Mouse (Mus musculus): ENCODE results near the gene Zfp346. TPM values are rescaled to one million over a fixed set of nuclear protein-coding genes. Genes with fewer than 3 reads are reported as not detected.
"Not testable (repeated sequence)": the region's sequence is repeated elsewhere in the genome, so short reads cannot be mapped to it uniquely, and the experiment has no call there.

Zfp346 gene
- polyA plus RNA-seq, 1 experiment, result 64.0 TPM

DNA sequence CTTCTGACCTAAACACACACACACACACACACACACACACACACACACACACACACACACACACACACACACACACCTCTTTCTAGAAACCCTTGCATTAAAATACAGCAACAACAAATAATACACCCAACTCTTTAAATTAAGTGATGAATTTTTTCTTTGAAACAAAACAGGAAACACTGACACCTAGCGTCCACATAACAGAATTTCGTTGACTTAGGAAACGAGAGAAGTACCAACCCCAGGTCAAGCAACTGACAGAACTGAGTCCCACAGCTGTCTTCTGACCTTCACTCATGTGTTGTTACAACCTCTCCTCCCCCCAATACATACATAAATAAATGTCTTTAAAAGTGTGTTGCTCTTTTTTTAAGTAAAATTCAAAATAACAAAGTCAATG is 33.8 kb upstream of the Zfp346 start:
- TF ChIP-seq MAX (IDR thresholded peaks at IDR 0.05; ENCODE audit: low read depth), result no peak
- no peak for TF ChIP-seq USF1 (IDR thresholded peaks at IDR 0.05; ENCODE audit: low read depth)
- no peak for TF ChIP-seq TCF3 (IDR thresholded peaks at IDR 0.05; ENCODE audit: insufficient read length, low read depth)
- no peak for TF ChIP-seq SRF (IDR thresholded peaks at IDR 0.05; ENCODE audit: control insufficient read depth, insufficient read length, low read depth)
- no peak for TF ChIP-seq MYOD1 (IDR thresholded peaks at IDR 0.05; ENCODE audit: control insufficient read depth in 1 of 3, insufficient read length in 2 of 3, low read depth in 2 of 3)
- no peak for TF ChIP-seq POLR2AphosphoS2 (IDR thresholded peaks at IDR 0.05; ENCODE audit: insufficient read length, low read depth)
- no peak for TF ChIP-seq POLR2A (IDR thresholded peaks at IDR 0.05; ENCODE audit: insufficient read length, low read depth)
- no peak for TF ChIP-seq REST (IDR thresholded peaks at IDR 0.05; ENCODE audit: insufficient read depth, insufficient read length)
- no peak for TF ChIP-seq MYOG (IDR thresholded peaks at IDR 0.05; ENCODE audit: control insufficient read depth in 1 of 3, insufficient read depth in 1 of 3, insufficient read length in 2 of 3, low read depth in 2 of 3)
- no peak for TF ChIP-seq TCF12 (IDR thresholded peaks at IDR 0.05; ENCODE audit: insufficient read depth, poor library complexity, severe bottlenecking)
- TF ChIP-seq E2F4 (IDR thresholded peaks at IDR 0.05; ENCODE audit: insufficient read depth), result no peak
- no peak for TF ChIP-seq CEBPB (IDR thresholded peaks at IDR 0.05; ENCODE audit: insufficient read depth, poor library complexity, severe bottlenecking)
- Histone ChIP-seq H3K79me2 (ENCODE audit: control insufficient read depth, insufficient read depth) (no peaks in the 10 kb centered on the region), H3K27me3 (ENCODE audit: control insufficient read depth, insufficient read depth, insufficient read length) (no peaks in the 10 kb centered on the region), H3K4me3 (no peak overlapping the region), H3K4me2 (ENCODE audit: low read depth) (no peak overlapping the region), H3K36me3 (ENCODE audit: control insufficient read depth, insufficient read depth) (peaks cover 37% of the 10 kb centered on the region), H3ac (ENCODE audit: control insufficient read depth, insufficient read length) (no peak overlapping the region)

- Histone ChIP-seq H3K79me2 (ENCODE audit: control insufficient read depth, insufficient read depth) (no peaks in the 10 kb centered on the region), H3K4me3 (no peak overlapping the region), H3K4me2 (ENCODE audit: low read depth) (no peak overlapping the region), H3K27me3 (ENCODE audit: control insufficient read depth, insufficient read depth, insufficient read length) (no peaks in the 10 kb centered on the region), H3ac (ENCODE audit: control insufficient read depth, insufficient read length) (no peak overlapping the region), H3K36me3 (ENCODE audit: control insufficient read depth, insufficient read depth) (peaks cover 42% of the 10 kb centered on the region)
- no peak for TF ChIP-seq CEBPB (IDR thresholded peaks at IDR 0.05; ENCODE audit: insufficient read depth, poor library complexity, severe bottlenecking)
- no peak for TF ChIP-seq MAX (IDR thresholded peaks at IDR 0.05; ENCODE audit: low read depth)
- TF ChIP-seq REST (IDR thresholded peaks at IDR 0.05; ENCODE audit: insufficient read depth, insufficient read length), result no peak
- no peak for TF ChIP-seq TCF3 (IDR thresholded peaks at IDR 0.05; ENCODE audit: insufficient read length, low read depth)
- TF ChIP-seq POLR2A (IDR thresholded peaks at IDR 0.05; ENCODE audit: insufficient read length, low read depth), result no peak
- no peak for TF ChIP-seq USF1 (IDR thresholded peaks at IDR 0.05; ENCODE audit: low read depth)
- TF ChIP-seq TCF12 (IDR thresholded peaks at IDR 0.05; ENCODE audit: insufficient read depth, poor library complexity, severe bottlenecking), result no peak
These were observed 29.5 kb upstream of the Zfp346 start for GRCm38 (mm10) chr13:55075597-55075996.

GRCm38 (mm10) chr13:55092588-55092987 is 12.5 kb upstream of the Zfp346 start:
- TF ChIP-seq REST (IDR thresholded peaks at IDR 0.05; ENCODE audit: insufficient read depth, insufficient read length), result no peak
- no peak for TF ChIP-seq MAX (IDR thresholded peaks at IDR 0.05; ENCODE audit: low read depth)
- no peak for TF ChIP-seq MYOG (IDR thresholded peaks at IDR 0.05; ENCODE audit: control insufficient read depth in 1 of 3, insufficient read depth in 1 of 3, insufficient read length in 2 of 3, low read depth in 2 of 3)
- no peak for TF ChIP-seq SRF (IDR thresholded peaks at IDR 0.05; ENCODE audit: control insufficient read depth, insufficient read length, low read depth)
- TF ChIP-seq E2F4 (IDR thresholded peaks at IDR 0.05; ENCODE audit: insufficient read depth), result no peak
- no peak for TF ChIP-seq USF1 (IDR thresholded peaks at IDR 0.05; ENCODE audit: low read depth)
- TF ChIP-seq POLR2A (IDR thresholded peaks at IDR 0.05; ENCODE audit: insufficient read length, low read depth), result no peak
- TF ChIP-seq MYOD1 (IDR thresholded peaks at IDR 0.05; ENCODE audit: control insufficient read depth in 1 of 3, insufficient read length in 2 of 3, low read depth in 2 of 3), result no peak
- no peak for TF ChIP-seq POLR2AphosphoS2 (IDR thresholded peaks at IDR 0.05; ENCODE audit: insufficient read length, low read depth)
- TF ChIP-seq TCF12 (IDR thresholded peaks at IDR 0.05; ENCODE audit: insufficient read depth, poor library complexity, severe bottlenecking), result no peak
- no peak for TF ChIP-seq CEBPB (IDR thresholded peaks at IDR 0.05; ENCODE audit: insufficient read depth, poor library complexity, severe bottlenecking)
- no peak for TF ChIP-seq TCF3 (IDR thresholded peaks at IDR 0.05; ENCODE audit: insufficient read length, low read depth)
- Histone ChIP-seq H3K4me2 (ENCODE audit: low read depth) (no peak overlapping the region), H3K79me2 (ENCODE audit: control insufficient read depth, insufficient read depth) (peaks cover 40% of the 10 kb centered on the region), H3K36me3 (ENCODE audit: control insufficient read depth, insufficient read depth) (no peaks in the 10 kb centered on the region), H3K27me3 (ENCODE audit: control insufficient read depth, insufficient read depth, insufficient read length) (no peaks in the 10 kb centered on the region), H3K4me3 (no peak overlapping the region), H3ac (ENCODE audit: control insufficient read depth, insufficient read length) (no peak overlapping the region)

DNA sequence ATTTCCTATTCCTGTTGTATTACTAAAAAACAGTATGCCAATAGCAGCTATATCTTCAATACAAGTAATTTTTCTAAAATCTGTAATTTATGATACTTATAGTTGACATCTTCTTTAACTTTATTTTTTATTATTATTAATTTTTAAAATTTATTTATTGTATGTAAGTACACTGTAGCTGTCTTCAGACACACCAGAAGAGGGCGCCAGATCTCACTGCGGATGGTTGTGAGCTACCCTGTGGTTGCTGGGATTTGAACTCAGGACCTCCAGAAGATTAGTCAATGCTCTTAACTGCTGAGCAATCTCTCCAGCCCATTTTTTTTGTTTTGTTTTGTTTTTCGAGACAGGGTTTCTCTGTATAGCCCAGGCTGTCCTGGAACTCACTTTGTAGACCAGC is 7.3 kb upstream of the Zfp346 start:
- peaks cover 46% of the 10 kb centered on the region for H3K79me2 ChIP-seq (ENCODE audit: control insufficient read depth, insufficient read depth)
- not testable (repeated sequence) for H3K36me3 ChIP-seq (ENCODE audit: control insufficient read depth, insufficient read depth); H3K27me3 ChIP-seq (ENCODE audit: control insufficient read depth, insufficient read depth, insufficient read length); H3ac ChIP-seq (ENCODE audit: control insufficient read depth, insufficient read length); H3K4me2 ChIP-seq (ENCODE audit: low read depth); H3K4me3 ChIP-seq

DNA sequence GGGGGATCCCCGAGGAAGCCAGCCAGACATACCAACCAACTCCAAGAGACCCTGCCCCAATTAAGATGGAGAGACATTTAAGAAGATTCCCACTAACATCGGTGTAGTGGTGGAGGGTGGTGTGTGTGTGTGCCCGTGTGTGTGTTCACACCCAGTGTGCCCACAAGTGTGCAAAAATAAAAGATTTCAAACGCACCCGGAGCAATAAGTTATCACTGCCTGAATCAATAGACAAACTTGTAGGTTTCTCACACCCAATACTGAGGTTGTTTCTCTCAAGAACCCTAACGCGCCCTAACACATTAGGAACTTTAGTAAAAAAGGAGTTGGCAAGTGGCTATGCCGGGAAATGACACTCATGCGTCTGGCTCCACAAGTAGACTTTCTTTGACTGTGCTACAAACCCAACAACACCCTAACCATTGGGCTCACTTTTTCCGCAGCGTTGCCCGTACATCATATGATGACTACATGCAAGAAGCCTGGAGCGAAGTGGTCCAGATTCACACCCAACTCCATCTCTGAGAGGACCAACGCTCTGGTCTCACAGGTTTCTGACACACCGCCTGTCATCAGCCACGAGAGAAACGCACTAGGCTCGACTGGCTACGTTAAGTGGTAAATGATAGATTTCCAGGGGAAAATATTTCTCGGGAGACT is 5.9 kb upstream of the Zfp346 start:
- peaks cover 46% of the 10 kb centered on the region for H3K79me2 ChIP-seq (ENCODE audit: control insufficient read depth, insufficient read depth)
- no peaks in the 10 kb centered on the region for H3K27me3 ChIP-seq (ENCODE audit: control insufficient read depth, insufficient read depth, insufficient read length)
- TF ChIP-seq TCF12 (IDR thresholded peaks at IDR 0.05; ENCODE audit: insufficient read depth, poor library complexity, severe bottlenecking) (no peak), USF1 (IDR thresholded peaks at IDR 0.05; ENCODE audit: low read depth) (no peak), TCF3 (IDR thresholded peaks at IDR 0.05; ENCODE audit: insufficient read length, low read depth) (no peak), REST (IDR thresholded peaks at IDR 0.05; ENCODE audit: insufficient read depth, insufficient read length) (no peak), MYOG (IDR thresholded peaks at IDR 0.05; ENCODE audit: control insufficient read depth in 1 of 3, insufficient read depth in 1 of 3, insufficient read length in 2 of 3, low read depth in 2 of 3) (no peak), POLR2AphosphoS2 (IDR thresholded peaks at IDR 0.05; ENCODE audit: insufficient read length, low read depth) (no peak), POLR2A (IDR thresholded peaks at IDR 0.05; ENCODE audit: insufficient read length, low read depth) (no peak), MYOD1 (IDR thresholded peaks at IDR 0.05; ENCODE audit: control insufficient read depth in 1 of 3, insufficient read length in 2 of 3, low read depth in 2 of 3) (no peak), MAX (IDR thresholded peaks at IDR 0.05; ENCODE audit: low read depth) (no peak), E2F4 (IDR thresholded peaks at IDR 0.05; ENCODE audit: insufficient read depth) (no peak), SRF (IDR thresholded peaks at IDR 0.05; ENCODE audit: control insufficient read depth, insufficient read length, low read depth) (no peak), CEBPB (IDR thresholded peaks at IDR 0.05; ENCODE audit: insufficient read depth, poor library complexity, severe bottlenecking) (no peak)
- peak overlapping the region; percentile 34 for H3K4me3 ChIP-seq
- H3K4me2 ChIP-seq (ENCODE audit: low read depth), result peak overlapping the region; percentile 93
- no peaks in the 10 kb centered on the region for H3K36me3 ChIP-seq (ENCODE audit: control insufficient read depth, insufficient read depth)
- peak overlapping the region; percentile 62 for H3ac ChIP-seq (ENCODE audit: control insufficient read depth, insufficient read length)
